Mouse (Mus musculus) spleen, postnatal 10 days (tissue): Measurements from ENCODE around the gene Lingo1.

Experiments
- DNase-seq, 2 experiments: peaks; one replicate each; pipeline ENCODE4 v3.0.0; 2021 to 2022; ENCODE audit warnings: low spot score in 2 of 2

The Lingo1 gene

GRCm38 (mm10) chr9:56776881-56777801 is 19.1 kb downstream of the Lingo1 start:
- no peak for DNase-seq

- no peak for DNase-seq
These were observed 20.9 kb downstream of the Lingo1 start for GRCm38 (mm10) chr9:56775161-56775934.

- DNase-seq, result peak in 1 of 2 experiments; percentile 45
These were observed 22.0 kb downstream of the Lingo1 start for GRCm38 (mm10) chr9:56774231-56774630.

- no peak for DNase-seq
These were observed 22.6 kb downstream of the Lingo1 start for GRCm38 (mm10) chr9:56773666-56774065.

- DNase-seq, result no peak
These were observed 28.6 kb downstream of the Lingo1 start for GRCm38 (mm10) chr9:56767653-56768136.

GRCm38 (mm10) chr9:56766629-56767357 is 29.5 kb downstream of the Lingo1 start:
- DNase-seq, result no peak

- no peak for DNase-seq
These were observed 34.1 kb downstream of the Lingo1 start for GRCm38 (mm10) chr9:56762106-56762562.

GRCm38 (mm10) chr9:56757791-56758190 is 38.5 kb downstream of the Lingo1 start:
- no peak for DNase-seq

GRCm38 (mm10) chr9:56755119-56755518 is 41.1 kb downstream of the Lingo1 start:
- no peak for DNase-seq

- DNase-seq, result no peak
These were observed 42.9 kb downstream of the Lingo1 start for GRCm38 (mm10) chr9:56753386-56753785.

- no peak for DNase-seq
These were observed 48.2 kb downstream of the Lingo1 start for GRCm38 (mm10) chr9:56748056-56748455.

GRCm38 (mm10) chr9:56746926-56747294 is 49.4 kb downstream of the Lingo1 start:
- DNase-seq, result no peak

GRCm38 (mm10) chr9:56746195-56746925 is 49.9 kb downstream of the Lingo1 start:
- no peak for DNase-seq

- DNase-seq, result peak in 1 of 2 experiments; percentile 21
These were observed 51.9 kb downstream of the Lingo1 start for GRCm38 (mm10) chr9:56744369-56744768.

GRCm38 (mm10) chr9:56739181-56739737 is 57.0 kb downstream of the Lingo1 start:
- no peak for DNase-seq

- peak; percentile 11 to 63 for DNase-seq
These were observed 57.8 kb downstream of the Lingo1 start for GRCm38 (mm10) chr9:56738261-56739171.

- no peak for DNase-seq
These were observed 61.9 kb downstream of the Lingo1 start for GRCm38 (mm10) chr9:56734398-56734797.

- DNase-seq, result no peak
These were observed 65.3 kb downstream of the Lingo1 start for GRCm38 (mm10) chr9:56730997-56731396.

- no peak for DNase-seq
These were observed 67.1 kb downstream of the Lingo1 start for GRCm38 (mm10) chr9:56729145-56729544.
